Mouse (Mus musculus) T-helper 1 cell (primary cell): ENCODE data around the gene Gm4756.
"Not testable (repeated sequence)": the region's sequence is repeated elsewhere in the genome, so short reads cannot be mapped to it uniquely, and the experiment has no call there.

Source experiments
- in situ Hi-C: fragments of 300-600 bp; cut with MboI, MseI; formaldehyde crosslinking; loops from one replicate; pipeline ENCODE4 v1.15.1; 2025; ENCODE audit warnings: high pct_unique_total_duplicates

Gm4756 gene

DNA sequence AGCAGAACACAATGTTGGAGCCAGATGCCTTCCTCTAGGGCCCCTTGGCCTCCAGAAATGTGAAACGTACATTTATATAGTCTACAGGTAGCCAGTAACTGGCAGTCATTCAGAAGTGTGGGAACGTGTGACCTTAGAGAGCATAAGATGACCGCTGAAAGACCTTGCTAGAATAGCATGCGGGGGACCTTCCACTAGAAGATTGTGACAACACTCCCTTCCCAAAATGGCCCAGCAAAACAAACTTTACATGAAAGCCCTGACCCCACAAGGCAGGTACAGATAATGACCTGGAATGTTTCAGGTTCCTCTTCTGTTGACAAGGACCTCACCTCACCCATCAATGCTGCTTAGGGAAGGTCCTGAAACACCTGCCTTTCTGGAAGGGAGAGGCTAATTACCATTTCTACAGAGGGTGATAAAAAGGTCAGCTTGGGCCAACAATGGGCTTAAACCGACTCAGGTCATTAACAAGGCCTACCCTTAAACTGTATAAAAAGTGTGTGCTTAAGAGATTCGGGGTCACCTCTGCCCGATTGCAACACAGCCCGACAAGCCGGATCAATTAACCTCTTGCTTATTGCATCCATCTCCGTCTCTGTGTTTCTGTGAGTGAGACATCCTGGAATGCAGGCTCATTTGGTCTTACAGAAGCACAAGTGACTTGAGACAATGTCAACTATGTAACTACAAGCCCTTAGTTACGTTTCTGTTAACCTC, at the start of gene Gm4756:
Gm4756 (minus strand) TSS at position 51 of the 720 bp plus-strand sequence.
- in situ Hi-C loops: loop anchor here (5.0 kb wide), 1 partner anchor 187 kb away; no protein-coding TSS in a partner anchor

DNA sequence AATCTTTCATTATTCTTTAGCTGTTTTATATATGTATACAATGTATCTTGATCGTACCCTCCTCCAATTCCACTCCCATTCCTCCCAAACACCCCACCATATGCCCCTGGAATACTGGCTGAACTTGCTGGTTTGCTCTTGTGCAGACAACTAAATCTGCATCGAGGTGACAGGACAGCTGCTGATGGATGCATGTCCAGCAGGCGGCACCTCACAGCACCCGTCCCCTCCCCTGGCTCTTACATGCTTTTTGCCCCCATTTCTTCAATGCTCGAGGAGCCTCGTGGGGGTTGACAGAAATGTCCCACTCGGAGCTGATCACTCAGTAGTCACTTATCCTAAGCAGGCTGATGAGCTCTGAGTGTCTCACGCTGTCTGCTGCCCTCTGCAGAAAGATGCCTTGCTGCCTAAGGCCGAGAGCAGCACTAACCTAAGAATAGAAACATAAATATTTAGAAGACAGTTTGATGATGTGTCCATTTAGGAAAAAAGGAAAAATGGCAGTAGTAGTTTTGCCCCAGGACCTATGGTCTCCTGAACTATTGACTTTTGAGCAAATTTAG, 45.5 kb upstream of the Gm4756 start:
- in situ Hi-C loops: loop anchor here (10.0 kb wide), 1 partner anchor 230 kb away; no protein-coding TSS in a partner anchor

DNA sequence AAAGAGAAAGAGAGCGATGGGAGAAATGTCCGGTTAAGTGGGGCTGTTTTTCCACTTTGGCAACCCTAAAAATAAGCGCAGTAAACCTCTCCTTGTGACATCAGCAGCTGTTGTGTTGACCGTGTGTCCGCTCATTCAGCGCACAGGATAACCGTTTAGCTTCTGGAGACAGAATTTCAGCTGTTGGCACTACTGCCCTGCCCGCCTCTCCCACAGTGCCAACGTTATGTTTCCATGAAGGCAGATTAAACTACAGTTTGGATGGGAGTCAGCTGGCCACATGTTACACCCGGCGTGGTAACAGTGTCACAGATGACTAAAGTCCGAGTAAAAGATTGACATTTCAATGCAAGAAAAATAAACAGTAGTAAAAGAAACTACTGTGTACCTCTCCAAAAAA, 45.0 kb upstream of the Gm4756 start:
- in situ Hi-C loops: loop anchor here (10.0 kb wide), 1 partner anchor 230 kb away; no protein-coding TSS in a partner anchor

DNA sequence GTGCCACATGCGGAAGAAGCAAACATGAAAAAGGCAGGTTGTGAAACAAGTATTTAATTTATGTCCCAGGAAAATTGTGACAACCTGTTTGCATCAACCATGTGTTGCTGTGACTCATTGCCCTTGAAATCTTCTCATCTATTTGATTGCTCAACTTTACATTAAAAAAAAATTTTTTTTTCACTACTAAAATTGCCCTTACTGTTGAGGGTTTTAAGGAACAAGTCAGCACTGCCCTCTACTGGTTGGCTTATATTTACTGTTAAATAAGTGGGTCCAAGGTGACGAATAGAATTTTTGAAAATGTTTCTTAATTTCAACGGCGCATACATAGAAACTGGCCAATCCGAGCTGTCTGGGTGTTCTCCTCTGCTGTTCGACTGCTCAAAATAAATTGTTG, 44.4 kb upstream of the Gm4756 start:
- in situ Hi-C loops: loop anchor here (10.0 kb wide), 1 partner anchor 229 kb away; no protein-coding TSS in a partner anchor

DNA sequence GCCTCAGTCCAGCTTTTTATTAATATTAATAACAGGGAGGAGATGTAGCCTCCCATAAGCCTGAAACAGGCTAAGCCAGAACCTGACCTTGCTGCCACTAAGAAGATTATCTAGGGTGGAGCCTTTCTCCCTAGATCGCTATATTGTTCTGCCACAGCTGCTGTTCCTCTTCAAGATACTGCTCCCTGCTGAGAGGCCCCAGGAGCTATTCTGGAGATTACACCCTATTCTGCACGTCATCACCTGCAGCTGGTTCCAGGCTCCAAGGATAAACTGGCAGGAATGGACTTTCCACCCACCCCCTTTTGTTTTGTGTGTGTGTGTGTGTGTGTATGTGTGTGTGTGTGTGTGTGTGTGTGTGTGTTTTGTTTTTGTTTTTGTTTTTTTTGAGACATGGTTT, 38.8 kb upstream of the Gm4756 start:
- in situ Hi-C loops: not testable (repeated sequence)

DNA sequence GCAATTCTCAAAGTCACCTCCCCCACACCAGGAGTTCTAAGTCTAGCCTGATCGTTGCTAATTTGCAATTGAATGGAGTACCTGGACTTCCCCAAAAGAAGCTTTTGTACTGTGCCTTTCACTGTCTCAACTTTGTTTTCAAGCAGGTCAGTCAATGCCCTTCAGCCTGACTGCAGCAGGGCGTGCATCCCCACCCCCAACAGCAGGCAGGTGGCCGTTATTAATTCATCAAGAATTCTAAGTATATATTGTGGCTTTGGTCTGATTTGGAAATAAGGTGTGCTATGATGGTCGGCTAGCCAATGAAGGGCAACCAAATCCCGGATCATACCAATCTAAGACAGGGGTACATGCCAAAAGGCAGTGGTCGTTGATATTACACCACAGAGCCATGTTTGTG, 38.3 kb upstream of the Gm4756 start:
- in situ Hi-C loops: not testable (repeated sequence)

DNA sequence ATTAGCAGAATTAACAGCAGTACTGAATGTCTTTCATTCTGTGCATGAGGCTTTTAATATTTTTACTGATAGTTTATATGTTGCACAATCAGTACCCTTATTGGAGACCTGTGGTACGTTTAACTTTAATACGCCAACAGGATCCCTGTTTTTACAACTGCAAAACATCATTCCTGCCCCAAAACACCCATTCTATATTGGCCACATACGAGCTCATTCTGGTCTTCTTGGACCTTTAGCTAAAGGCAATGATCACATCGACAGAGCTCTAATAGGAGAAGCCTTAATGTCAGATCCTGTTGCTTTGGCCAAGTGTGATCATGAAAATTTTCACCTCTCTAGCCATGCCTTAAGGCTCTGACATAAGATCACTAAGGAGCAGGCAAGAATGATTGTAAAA, 37.1 kb upstream of the Gm4756 start:
- in situ Hi-C loops: not testable (repeated sequence)

DNA sequence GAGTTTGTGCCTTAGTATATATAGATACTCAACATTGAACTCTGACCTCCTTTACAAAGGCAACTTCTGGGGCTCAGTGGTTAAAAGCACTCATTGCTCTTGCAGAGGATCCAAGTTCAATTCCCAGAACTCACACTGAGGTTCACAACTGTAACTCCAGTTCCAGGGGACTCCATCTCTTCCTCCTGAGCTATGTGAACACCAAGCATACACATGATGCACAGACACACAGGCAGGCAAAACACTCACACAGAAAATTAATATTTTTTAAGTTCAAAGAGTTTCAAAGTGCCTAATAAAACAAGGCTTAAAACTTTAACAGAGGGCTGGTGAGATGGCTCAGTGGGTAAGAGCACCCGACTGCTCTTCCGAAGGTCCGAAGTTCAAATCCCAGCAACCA, 34.2 kb upstream of the Gm4756 start:
- in situ Hi-C loops: no loop called here

DNA sequence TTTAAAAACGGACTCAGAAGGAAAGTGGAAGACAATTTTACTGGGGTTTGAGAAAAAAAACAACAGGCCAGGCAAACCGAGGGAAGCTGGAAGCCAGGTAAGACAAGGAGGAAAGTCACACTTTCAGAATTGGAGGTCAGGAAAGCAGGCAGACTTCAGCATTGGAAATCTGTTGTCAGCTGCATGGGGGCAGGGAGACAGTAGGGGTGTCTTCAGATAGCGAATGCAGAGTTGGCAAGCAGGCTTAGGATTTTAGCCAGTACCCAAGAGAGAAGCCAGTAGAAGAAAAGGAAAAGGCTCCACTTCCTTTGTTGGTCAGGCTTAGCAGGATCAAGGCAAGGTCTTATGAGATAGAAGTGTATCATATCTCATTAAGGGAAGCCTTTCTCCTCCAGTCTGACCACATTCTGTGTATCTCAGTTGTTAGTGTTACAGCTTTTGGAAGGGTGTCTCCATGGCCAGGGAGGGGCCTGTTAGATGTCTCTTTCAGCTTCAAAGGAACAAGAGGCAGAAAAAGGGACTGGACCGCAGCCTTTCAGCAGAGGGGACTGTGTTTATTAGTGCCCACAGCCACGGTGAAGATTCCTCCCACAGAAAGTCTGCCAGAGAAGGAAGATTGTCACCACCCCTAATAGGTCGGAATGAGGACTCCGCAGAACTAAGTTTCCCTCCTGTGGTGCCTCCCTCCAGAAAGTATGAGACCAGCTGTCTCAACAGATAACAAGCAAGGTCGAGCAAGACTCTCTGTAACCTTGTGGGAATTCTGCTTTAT, 33.2 kb upstream of the Gm4756 start:
- in situ Hi-C loops: no loop called here

DNA sequence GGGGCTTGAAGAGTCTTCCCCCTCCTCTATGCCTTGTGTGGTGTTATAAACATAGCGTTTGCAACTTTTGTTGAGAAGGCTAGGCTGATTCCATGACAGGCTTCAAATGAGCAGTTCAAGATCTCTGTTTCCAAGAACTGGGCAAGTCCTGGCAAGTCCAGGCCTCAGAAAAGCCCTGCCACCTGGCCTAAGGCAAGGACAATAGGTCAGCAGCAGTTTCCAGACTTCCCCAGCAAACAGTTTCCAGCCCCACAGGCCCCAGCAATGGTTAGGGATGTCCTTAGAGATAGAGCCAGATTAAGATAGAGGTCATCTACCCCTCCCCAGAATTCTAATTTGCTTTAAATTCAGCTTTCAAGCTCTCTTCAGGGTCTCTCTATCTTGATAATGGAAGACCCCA, 32.5 kb upstream of the Gm4756 start:
- in situ Hi-C loops: no loop called here

DNA sequence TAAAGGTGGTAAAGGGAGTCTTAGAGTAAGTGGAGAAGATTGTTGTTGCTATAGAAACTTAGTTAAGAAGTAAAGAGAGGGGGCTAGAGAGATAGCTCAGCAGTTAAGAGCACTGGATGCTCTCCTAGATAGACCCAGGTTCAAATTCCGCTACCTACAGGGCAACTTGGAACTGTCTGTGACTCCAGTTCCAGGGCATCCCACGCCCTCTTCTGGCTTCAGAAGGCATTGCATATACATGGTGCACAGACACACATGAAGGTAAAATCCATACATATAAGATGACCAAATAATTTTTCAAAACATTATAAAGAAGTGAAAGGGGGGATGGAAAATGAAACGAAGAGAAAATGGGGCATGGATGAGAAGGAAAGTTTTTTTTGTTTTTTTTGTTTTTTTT, 30.2 kb upstream of the Gm4756 start:
- in situ Hi-C loops: loop anchor here (10.0 kb wide), 1 partner anchor 575 kb away; no protein-coding TSS in a partner anchor

DNA sequence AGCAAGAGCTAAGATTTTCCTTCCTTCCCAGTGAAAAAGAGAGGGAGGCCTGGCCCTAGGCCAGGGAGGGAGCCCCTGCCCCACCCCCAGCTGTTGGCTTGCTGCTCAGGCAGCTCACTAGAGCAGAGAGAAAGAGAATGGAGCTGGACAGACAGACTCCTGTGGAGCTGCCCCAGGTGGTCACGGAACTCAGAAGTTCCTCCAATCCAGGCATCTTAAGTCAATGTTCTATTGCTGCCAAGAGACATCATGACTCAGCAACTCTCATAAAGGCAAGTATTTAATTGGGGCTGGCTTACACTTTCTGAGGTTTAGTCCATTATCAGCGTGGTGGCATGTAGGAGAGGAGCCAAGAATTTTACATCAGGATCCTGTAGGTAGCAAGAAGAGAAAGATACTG, 25.4 kb upstream of the Gm4756 start:
- in situ Hi-C loops: loop anchor here (10.0 kb wide), 1 partner anchor 570 kb away; no protein-coding TSS in a partner anchor

DNA sequence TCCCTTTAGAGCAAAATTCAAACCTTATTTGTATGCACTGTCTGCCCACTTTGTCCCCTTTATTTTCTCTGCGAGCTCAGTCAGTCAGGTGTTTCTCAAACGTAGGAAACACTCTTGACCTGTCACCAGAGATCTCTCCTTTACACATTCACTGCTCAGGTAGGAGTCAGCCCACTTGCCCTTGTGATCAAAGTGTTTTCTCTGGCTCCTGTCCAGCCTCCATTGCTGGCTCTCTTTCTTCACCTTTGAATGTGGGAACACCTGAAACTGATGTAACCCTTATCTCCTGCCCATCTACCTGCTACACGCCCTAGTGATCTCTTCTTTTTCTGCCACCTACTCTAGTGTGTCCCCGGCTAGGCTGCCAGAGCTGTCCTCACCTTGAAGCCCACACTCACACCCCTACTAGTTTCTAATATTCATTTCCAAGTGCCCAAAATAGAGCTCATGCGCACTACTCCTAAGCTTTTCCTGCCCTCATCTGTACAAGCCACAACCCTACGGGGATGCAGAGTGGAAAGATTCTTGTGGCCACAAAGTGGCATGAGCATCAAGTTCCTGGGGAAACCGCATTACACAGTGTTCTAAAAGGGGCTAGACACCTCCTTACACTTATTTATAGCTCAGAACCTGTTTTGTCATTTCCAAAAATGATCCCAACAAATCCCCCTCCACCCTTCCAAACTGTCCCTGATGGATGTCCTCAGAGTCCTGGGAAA, 24.8 kb upstream of the Gm4756 start:
- in situ Hi-C loops: loop anchor here (10.0 kb wide), 1 partner anchor 569 kb away; no protein-coding TSS in a partner anchor

DNA sequence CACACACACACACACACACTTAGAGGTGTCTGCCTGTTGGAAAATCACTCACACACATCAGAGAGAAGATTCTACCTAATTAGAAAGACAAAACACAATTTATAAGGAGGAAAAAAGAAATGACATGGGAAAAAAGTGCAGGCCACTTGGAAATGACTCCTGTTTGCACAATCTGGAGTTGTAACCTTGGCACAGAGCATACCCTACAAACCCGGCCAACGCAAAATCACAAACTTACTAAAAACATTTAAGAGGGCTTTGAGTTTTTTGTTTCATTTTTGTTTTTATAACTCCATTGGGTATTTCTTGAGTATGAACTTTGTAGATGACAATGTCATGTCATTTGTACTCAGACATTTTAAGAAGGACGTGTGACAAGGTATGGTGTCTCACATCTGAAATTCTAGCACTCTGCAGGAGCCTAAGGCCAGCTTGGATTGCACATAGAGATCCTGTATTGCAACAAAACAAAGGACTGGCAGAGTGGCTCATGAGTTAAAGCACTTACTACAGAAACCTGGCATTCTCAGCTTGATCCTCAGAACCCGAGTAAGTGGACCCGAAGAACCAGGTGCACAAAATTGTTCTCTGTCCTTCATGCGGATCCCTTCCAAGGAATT, 22.2 kb upstream of the Gm4756 start:
- in situ Hi-C loops: loop anchor here (10.0 kb wide), 1 partner anchor 567 kb away; no protein-coding TSS in a partner anchor

DNA sequence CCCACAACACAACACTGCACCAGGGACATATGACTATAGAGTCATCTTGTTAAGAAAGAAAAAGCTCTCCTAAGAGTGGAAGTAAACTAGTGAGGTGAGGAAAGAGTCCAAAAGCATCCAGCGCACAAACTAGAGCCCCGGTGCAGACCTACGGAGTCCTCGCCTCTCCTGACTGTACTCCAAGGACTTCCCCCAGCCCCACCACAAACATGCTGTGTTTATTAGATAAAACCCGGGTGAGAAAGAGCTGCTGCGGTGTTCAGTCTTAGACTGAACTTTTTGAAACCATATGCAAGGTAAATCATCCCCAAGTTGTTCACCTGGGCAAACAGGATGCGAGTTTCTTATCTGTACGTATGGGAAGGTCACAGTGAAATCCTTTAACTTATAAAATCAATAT, 21.5 kb upstream of the Gm4756 start:
- in situ Hi-C loops: loop anchor here (10.0 kb wide), 1 partner anchor 566 kb away; no protein-coding TSS in a partner anchor

DNA sequence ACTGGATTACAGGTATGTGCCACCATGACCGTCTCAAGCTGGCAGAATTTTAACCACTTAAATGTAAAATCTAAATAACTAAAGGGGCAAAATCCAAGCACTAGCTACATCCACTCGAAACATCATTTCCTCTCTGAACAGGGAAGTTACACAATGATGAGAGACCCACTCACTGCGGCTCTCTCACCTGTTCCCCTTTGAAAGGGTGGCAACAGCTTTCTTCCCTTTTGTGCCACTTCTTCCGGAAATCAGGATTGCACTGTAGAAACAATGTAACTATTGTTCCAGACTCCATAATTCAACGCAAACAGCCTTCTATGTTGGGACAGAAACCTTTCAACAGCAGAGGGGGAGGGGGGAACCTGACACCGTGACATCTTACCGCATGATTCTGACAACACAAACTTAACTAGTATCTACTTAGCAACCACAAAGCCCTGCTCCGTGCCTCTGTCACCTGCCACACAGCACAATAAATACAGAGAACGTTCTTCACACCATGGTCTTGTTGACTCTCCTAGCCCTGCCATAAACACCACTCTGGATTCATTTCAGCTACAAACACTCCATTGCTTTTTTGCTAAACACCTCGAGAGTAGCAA, 18.5 kb upstream of the Gm4756 start:
- in situ Hi-C loops: no loop called here

DNA sequence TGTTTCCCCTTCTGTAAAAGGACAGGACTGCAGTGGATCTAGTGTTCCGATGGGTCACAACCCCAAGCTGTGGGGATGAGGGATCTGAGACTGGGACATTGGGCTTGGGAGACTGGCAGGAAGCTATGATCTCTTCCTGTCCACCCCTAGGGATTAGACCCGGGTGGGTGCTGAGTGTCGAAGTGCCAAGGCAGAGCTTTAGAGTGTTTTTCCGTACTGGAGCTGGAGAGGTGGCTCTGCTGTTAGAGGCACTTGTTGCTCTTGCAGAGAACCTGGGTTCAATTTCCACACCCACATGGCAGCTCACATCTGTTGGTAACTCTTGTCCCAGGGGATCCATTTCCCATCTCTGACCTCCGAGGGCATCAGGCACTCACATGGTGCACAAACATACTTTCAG, 16.6 kb upstream of the Gm4756 start:
- in situ Hi-C loops: no loop called here

DNA sequence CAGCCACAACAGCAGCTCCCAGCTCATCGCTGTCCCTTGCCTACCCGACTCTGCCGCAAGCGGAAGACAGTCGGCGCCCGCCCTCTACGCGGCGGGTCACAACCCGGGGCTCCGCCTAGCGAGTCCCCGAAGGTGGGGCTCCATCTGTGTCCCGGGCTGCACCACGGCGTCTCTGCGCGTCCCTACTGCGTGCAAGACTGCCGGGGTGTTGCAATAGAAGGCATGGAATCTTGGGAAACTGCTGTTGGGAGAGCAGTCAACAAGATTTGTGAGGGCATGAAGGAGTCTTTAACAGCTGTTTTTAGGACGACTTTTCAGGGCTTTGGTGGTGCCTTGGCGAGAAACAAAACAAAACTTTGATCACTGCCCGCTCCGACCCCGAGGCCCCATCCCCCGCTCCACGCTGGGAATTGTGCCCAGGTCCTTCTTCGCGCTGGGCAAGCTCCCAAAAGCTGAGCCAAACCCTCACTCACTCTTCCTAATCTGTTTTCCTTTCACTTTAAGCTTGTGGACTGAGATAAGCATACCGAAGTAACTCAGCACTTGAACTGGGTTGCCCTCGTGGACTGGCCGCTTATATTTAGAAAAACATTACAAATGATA, 15.4 kb upstream of the Gm4756 start, which contains the start of gene Dhrs7:
Dhrs7 (minus strand) TSS at position 175 of the 603 bp plus-strand sequence.
- in situ Hi-C loops: no loop called here

DNA sequence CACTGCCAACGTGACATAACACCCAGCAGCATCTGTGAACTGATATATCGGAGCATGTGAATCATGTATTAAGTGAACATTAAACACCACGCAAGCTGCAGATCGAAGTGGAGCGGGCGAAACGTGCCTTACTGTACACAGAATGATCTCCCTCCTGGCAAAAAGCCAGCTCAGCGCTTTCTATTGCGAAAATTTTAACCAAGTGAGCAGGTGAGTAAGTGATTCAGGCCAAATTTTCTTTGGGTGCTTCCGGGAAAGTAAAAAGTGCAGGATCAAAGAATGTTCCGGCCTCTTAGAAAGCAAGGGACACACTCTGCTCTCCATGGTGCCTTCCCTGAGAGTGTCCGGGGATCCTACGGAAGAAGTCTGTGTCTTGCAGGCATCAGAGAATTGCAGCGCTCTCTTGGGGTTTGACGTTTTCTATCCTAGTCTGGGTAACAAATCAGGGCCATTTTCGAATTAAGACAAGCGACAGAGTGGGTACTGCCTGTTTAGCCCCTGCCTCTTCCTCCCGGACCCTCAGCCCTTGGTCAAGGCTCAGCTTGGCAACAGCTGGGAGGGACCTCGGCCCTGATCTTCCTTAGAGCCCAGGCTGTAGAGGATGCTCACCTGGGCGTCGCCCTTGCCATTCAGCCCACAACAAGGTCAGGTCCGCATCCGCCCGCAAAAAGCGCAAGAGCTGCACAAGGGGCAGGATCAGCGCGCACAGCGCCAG, 14.7 kb upstream of the Gm4756 start:
- in situ Hi-C loops: no loop called here
